Mouse (Mus musculus) thymus, adult 2 months (tissue): ENCODE results near the gene Car8.

Source experiments
- CTCF ChIP-seq: fragments of 200-500 bp; IDR thresholded peaks from 2 replicates; pipeline ENCODE4 v1.5.1; 2012; ENCODE audit warnings: mild to moderate bottlenecking, control low read depth, low read length, moderate library complexity, borderline replicate concordance; ENCODE audit not compliant: control insufficient read depth, poor library complexity, insufficient read depth; ENCODE audit errors: extremely low read depth
- POLR2A ChIP-seq: fragments of 200-500 bp; IDR thresholded peaks from 2 replicates; pipeline ENCODE4 v1.6.1; 2012; ENCODE audit warnings: mild to moderate bottlenecking, low read length, control low read depth, moderate library complexity; ENCODE audit not compliant: control insufficient read depth, poor library complexity, insufficient read depth; ENCODE audit errors: extremely low read depth

- TF ChIP-seq CTCF (no peak), POLR2A (no peak)
Measured at GRCm38 (mm10) chr4:8109906-8110567, 128.8 kb downstream of the Car8 start.
